Mouse (Mus musculus) liver, postnatal 0 days (tissue): ENCODE data around the gene Bpifb3. TPM values are rescaled to one million over a fixed set of nuclear protein-coding genes. Genes with fewer than 3 reads are reported as not detected.

Experiments
- ATAC-seq: fragments of 200-750 bp; cut with Nextera tagmentation; 2 replicates; pipeline ENCODE4 v1.8.0; 2017; ENCODE audit warnings: mild to moderate bottlenecking, moderate library complexity
- DNase-seq: peaks from one replicate; pipeline ENCODE4 v3.0.0-alpha.2; 2016
- H3K27ac ChIP-seq: fragments of 300-500 bp; sonication (generic); 2 replicates; pipeline ENCODE4 v1.5.1; 2014; ENCODE audit warnings: antibody characterized with exemption, moderate library complexity, mild to moderate bottlenecking, low read depth
- H3K27me3 ChIP-seq: fragments of 300-500 bp; sonication (generic); 2 replicates; pipeline ENCODE4 v1.6.1; 2014; ENCODE audit warnings: low read length, control low read depth, mixed read lengths; ENCODE audit not compliant: insufficient read depth
- H3K36me3 ChIP-seq: fragments of 300-500 bp; sonication (generic); replicated peaks from 2 replicates; pipeline ENCODE4 v1.6.1; 2014; ENCODE audit warnings: mild to moderate bottlenecking, control low read depth, low read length, moderate library complexity, mixed read lengths; ENCODE audit not compliant: insufficient read depth
- H3K4me1 ChIP-seq: fragments of 300-500 bp; sonication (generic); 2 replicates; pipeline ENCODE4 v1.6.1; 2014; ENCODE audit warnings: antibody characterized with exemption, mild to moderate bottlenecking, control low read depth; ENCODE audit not compliant: insufficient read depth
- H3K4me2 ChIP-seq: fragments of 300-500 bp; sonication (generic); 2 replicates; pipeline ENCODE4 v1.6.1; 2014; ENCODE audit warnings: low read depth, mild to moderate bottlenecking, low read length, moderate library complexity, mixed read lengths
- H3K4me3 ChIP-seq: fragments of 300-500 bp; sonication (generic); 2 replicates; pipeline ENCODE4 v1.5.1; 2014; ENCODE audit warnings: low read depth, low read length
- H3K9ac ChIP-seq: fragments of 300-500 bp; sonication (generic); replicated peaks from 2 replicates; pipeline ENCODE4 v1.6.1; 2014; ENCODE audit warnings: mild to moderate bottlenecking, moderate library complexity
- H3K9me3 ChIP-seq: fragments of 300-500 bp; sonication (generic); 2 replicates; pipeline ENCODE4 v1.6.1; 2016; ENCODE audit warnings: mild to moderate bottlenecking, control low read depth, low read length, mixed read lengths
- CTCF ChIP-seq: sonication (generic); IDR thresholded peaks from 2 replicates; pipeline ENCODE4 v1.5.1; 2016; ENCODE audit warnings: antibody characterized with exemption, low read depth
- EP300 ChIP-seq: IDR thresholded peaks from 2 replicates; pipeline ENCODE4 v1.6.1; 2016; ENCODE audit warnings: antibody characterized with exemption, low read depth, mild to moderate bottlenecking
- WGBS: fragments of 180-500 bp; shearing (Covaris S2); extraction: QIAGEN DNeasy Blood & Tissue Kit; methylation state at CpG from one replicate; pipeline ENCODE4 v1.1.7; 2014; ENCODE audit not compliant: insufficient replicate concordance; 5-methylcytosine and 5-hydroxymethylcytosine counted together
- polyA plus RNA-seq: library from polyadenylated mRNA; unstranded; fragments of >200 nt; fragmentation: Nextera tagmentation; extraction: Ambion mirVana; gene quantifications from 2 replicates; pipeline ENCODE4 v1.2.1, GENCODE M21; 2015

Bpifb3 gene
- polyA plus RNA-seq, result 0.08 TPM in 1 of 2 replicates, not detected in the other

DNA sequence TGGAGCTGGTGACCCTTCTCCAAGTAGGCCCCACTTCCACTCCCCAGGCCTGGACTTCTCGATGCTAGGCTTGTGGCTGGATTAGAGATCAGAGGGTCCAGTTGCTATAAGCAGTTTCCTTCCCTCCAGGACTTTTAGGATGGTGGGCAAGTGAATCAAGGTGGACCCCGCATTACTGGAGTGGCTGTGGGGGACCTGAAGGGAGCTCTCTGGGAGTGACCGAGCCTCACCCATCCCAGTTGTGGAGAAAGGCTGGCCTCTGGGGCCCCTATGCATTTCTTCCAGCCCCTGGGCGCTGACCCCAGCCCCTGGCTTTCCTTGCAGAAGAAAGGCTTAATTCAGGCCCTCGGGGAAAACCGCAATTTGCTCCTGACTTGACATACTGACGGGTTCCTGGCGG, at the start of gene Bpifb3:
Gene Bpifb3 (plus strand): TSS at position 301 of the 400 bp plus-strand sequence.
- Histone ChIP-seq H3K4me2 (no peak within 1 kb of the TSS), H3K9ac (no peak within 1 kb of the TSS), H3K9me3 (no peaks in the 10 kb centered on the region), H3K4me3 (no peak within 1 kb of the TSS), H3K4me1 (no peaks in the 10 kb centered on the region), H3K36me3 (no peaks in the 10 kb centered on the region), H3K27me3 (no peaks in the 10 kb centered on the region), H3K27ac (no peak within 1 kb of the TSS)
- ATAC-seq, result no peak
- no peak for TF ChIP-seq CTCF
- no peak for TF ChIP-seq EP300
- no peak for DNase-seq
- WGBS, result 67% methylated on average over 8 of the region's 8 CpGs

DNA sequence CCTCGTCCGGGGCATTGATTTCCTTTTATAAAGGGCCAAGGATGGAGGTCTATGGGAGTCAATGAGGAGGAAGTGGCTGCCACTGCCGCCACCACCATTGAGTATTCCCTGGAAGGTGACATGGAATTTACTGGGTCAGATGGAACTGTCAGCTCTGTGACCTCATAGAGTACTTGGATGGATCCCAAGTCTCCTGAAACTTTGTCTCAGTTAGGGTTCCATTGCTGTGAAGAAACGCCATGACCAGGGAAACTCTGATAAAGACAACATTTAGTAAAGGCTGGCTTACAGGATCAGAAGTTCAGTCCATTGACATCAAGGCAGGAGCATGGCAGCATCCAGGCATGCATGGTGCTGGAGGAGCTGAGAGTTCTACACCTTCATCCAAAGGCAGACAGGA, 47.0 kb upstream of the Bpifb3 start, which contains the start of gene Sun5:
Gene Sun5 (minus strand): TSS at position 101 of the 400 bp plus-strand sequence.
- Histone ChIP-seq H3K9me3 (no peaks in the 10 kb centered on the region), H3K4me2 (no peak within 1 kb of the TSS), H3K36me3 (no peaks in the 10 kb centered on the region), H3K27me3 (no peaks in the 10 kb centered on the region), H3K9ac (no peak within 1 kb of the TSS), H3K27ac (no peak within 1 kb of the TSS), H3K4me3 (no peak within 1 kb of the TSS), H3K4me1 (no peaks in the 10 kb centered on the region)
- ATAC-seq, result no peak
- 73% methylated on average over 4 of the region's 4 CpGs for WGBS
- TF ChIP-seq CTCF, result no peak
- TF ChIP-seq EP300, result no peak
- no peak for DNase-seq

- no peak for ATAC-seq
- H3K27ac ChIP-seq, result no peak within 1 kb of the TSS
These were observed 43.3 kb upstream of the Bpifb3 start, which contains the start of gene Bpifb2 for GRCm38 (mm10) chr2:153874745-153875144. Gene Bpifb2 (plus strand): TSS chr2:153875045.

GRCm38 (mm10) chr2:153899111-153899510, 18.9 kb upstream of the Bpifb3 start:
- Histone ChIP-seq H3K4me3 (no peak overlapping the region), H3K36me3 (no peaks in the 10 kb centered on the region), H3K27me3 (no peaks in the 10 kb centered on the region), H3K4me2 (no peak overlapping the region), H3K27ac (no peak overlapping the region), H3K4me1 (no peaks in the 10 kb centered on the region), H3K9me3 (no peaks in the 10 kb centered on the region), H3K9ac (no peak overlapping the region)
- ATAC-seq (no peak), DNase-seq (no peak)
- 76% methylated on average over 5 of the region's 5 CpGs for WGBS
- TF ChIP-seq EP300 (no peak), CTCF (no peak)

More at GRCm38 (mm10) chr2:153874745-153875144, 43.3 kb upstream of the Bpifb3 start, which contains the start of gene Bpifb2:
- Histone ChIP-seq H3K4me1 (no peaks in the 10 kb centered on the region), H3K36me3 (no peaks in the 10 kb centered on the region), H3K4me2 (no peak within 1 kb of the TSS), H3K9me3 (no peaks in the 10 kb centered on the region), H3K27me3 (no peaks in the 10 kb centered on the region), H3K4me3 (no peak within 1 kb of the TSS), H3K9ac (no peak within 1 kb of the TSS)
- DNase-seq, result no peak
- TF ChIP-seq EP300 (no peak), CTCF (no peak)
- 62% methylated on average over 9 of the region's 9 CpGs for WGBS

DNA sequence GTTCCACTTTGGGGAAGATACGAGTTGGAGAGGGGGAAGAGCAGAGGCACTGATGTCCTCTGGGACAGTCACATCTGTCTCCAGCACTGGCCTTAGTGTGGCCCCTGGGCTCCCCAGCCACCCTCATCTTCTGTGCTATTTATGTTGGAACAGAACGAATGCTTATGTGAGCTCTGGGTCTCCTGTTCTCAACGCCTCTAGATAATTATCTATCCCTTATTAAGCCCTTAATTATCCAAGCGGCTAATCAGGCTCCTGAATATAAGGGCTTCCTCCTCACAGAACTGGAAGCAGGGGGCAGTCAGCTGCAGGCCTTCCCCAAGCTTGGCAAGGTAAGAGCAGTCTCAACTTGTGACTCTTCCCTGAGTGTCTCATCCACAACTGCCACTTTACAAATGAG, 17.9 kb upstream of the Bpifb3 start, which contains the start of gene Bpifb6:
Gene Bpifb6 (plus strand): TSS at position 301 of the 400 bp plus-strand sequence.
- TF ChIP-seq EP300 (no peak), CTCF (no peak)
- DNase-seq (no peak), ATAC-seq (no peak)
- no peaks in the 10 kb centered on the region for H3K9me3 ChIP-seq
- no peak within 1 kb of the TSS for H3K27ac ChIP-seq
- no peaks in the 10 kb centered on the region for H3K4me1 ChIP-seq
- no peak within 1 kb of the TSS for H3K9ac ChIP-seq
- H3K27me3 ChIP-seq, result no peaks in the 10 kb centered on the region
- H3K4me3 ChIP-seq, result no peak within 1 kb of the TSS
- no peaks in the 10 kb centered on the region for H3K36me3 ChIP-seq
- no peak within 1 kb of the TSS for H3K4me2 ChIP-seq
- WGBS, result 65% methylated on average over 4 of the region's 4 CpGs

- DNase-seq, result no peak
- H3K4me3 ChIP-seq, result no peak overlapping the region
- no peak for ATAC-seq
- no peak overlapping the region for H3K27ac ChIP-seq
- H3K9ac ChIP-seq, result no peak overlapping the region
- H3K9me3 ChIP-seq, result no peaks in the 10 kb centered on the region
- no peak for TF ChIP-seq CTCF
- no peak for TF ChIP-seq EP300
- H3K36me3 ChIP-seq, result no peaks in the 10 kb centered on the region
- no peaks in the 10 kb centered on the region for H3K27me3 ChIP-seq
- no peak overlapping the region for H3K4me2 ChIP-seq
- no peaks in the 10 kb centered on the region for H3K4me1 ChIP-seq
- WGBS, result 65% methylated on average over 6 of the region's 6 CpGs
These were observed 15.3 kb upstream of the Bpifb3 start for GRCm38 (mm10) chr2:153902726-153903125.
